Mouse (Mus musculus) embryonic facial prominence, embryonic 12.5 days (tissue): ENCODE measurements around the gene Zfp771. TPM values are rescaled to one million over a fixed set of nuclear protein-coding genes. Genes with fewer than 3 reads are reported as not detected.
A peak's percentile ranks its signal among the peaks of the same experiment; 100 is the strongest.
"Not testable (repeated sequence)": the region's sequence is repeated elsewhere in the genome, so short reads cannot be mapped to it uniquely, and the experiment has no call there.

Source experiments
- ATAC-seq: fragments of 200-750 bp; cut with Nextera tagmentation; 2 replicates; pipeline ENCODE4 v1.8.0; 2017; ENCODE audit not compliant: insufficient number of reproducible peaks, insufficient read depth, low FRiP score, low TSS enrichment
- H3K27ac ChIP-seq: fragments of 300-500 bp; sonication (generic); 2 replicates; pipeline ENCODE4 v1.5.1; 2016; ENCODE audit warnings: mild to moderate bottlenecking
- H3K27me3 ChIP-seq: fragments of 300-500 bp; sonication (generic); 2 replicates; pipeline ENCODE4 v1.6.1; 2016; ENCODE audit warnings: mild to moderate bottlenecking, moderate library complexity
- H3K36me3 ChIP-seq: fragments of 300-500 bp; sonication (generic); 2 replicates; pipeline ENCODE4 v1.6.1; 2016; ENCODE audit warnings: mild to moderate bottlenecking
- H3K4me1 ChIP-seq: fragments of 300-500 bp; sonication (generic); 2 replicates; pipeline ENCODE4 v1.6.1; 2016
- H3K4me2 ChIP-seq: fragments of 300-500 bp; sonication (generic); replicated peaks from 2 replicates; pipeline ENCODE4 v1.6.1; 2016; ENCODE audit warnings: mild to moderate bottlenecking, moderate library complexity
- H3K4me3 ChIP-seq: fragments of 300-500 bp; sonication (generic); 2 replicates; pipeline ENCODE4 v1.5.1; 2016; ENCODE audit warnings: mild to moderate bottlenecking
- H3K9ac ChIP-seq: fragments of 300-500 bp; sonication (generic); 2 replicates; pipeline ENCODE4 v1.6.1; 2016; ENCODE audit warnings: mild to moderate bottlenecking, moderate library complexity
- H3K9me3 ChIP-seq: fragments of 300-500 bp; sonication (generic); 2 replicates; pipeline ENCODE4 v1.6.1; 2016; ENCODE audit warnings: mild to moderate bottlenecking, moderate library complexity
- WGBS: fragments of 180-500 bp; shearing (Covaris S2); methylation state at CpG from one replicate; pipeline ENCODE4 v1.1.7; 2016; 5-methylcytosine and 5-hydroxymethylcytosine counted together
- polyA plus RNA-seq: library from polyadenylated mRNA; unstranded; fragments of >200 nt; fragmentation: Nextera tagmentation; extraction: Ambion mirVana; gene quantifications from 2 replicates; pipeline ENCODE4 v1.2.1, GENCODE M21; 2016

The Zfp771 gene
- polyA plus RNA-seq, 1 experiment from 2014 or later: 82.9 TPM

DNA sequence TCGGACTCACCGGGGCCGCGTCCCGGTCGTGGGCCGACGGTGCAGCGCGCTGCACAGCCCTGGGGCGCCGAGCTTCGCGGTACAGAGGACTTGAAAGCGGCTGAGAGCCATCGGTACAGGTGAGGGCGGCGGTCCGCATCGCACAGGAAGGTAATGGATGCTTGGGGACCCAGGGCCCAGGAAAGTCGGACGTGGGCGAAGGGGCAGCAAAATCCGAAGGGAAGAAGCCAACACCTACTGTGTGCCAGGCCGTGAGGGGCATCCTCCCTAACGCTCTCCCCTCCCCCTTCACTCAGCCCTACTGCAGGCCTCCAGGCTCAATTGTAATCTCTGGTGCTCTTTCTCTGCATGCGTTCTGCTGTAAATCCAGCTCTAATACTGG is 10.7 kb upstream of the Zfp771 start:
- H3K4me1 ChIP-seq: peaks cover 24% of the 10 kb centered on the region
- H3K4me2 ChIP-seq: peak overlapping the region; percentile 72
- H3K27ac ChIP-seq: peak overlapping the region; percentile 98
- H3K36me3 ChIP-seq: peaks cover 61% of the 10 kb centered on the region
- peak overlapping the region; percentile 92 for H3K4me3 ChIP-seq
- H3K27me3 ChIP-seq: no peaks in the 10 kb centered on the region
- H3K9me3 ChIP-seq: no peaks in the 10 kb centered on the region
- peak; percentile 41 for ATAC-seq
- H3K9ac ChIP-seq: peak overlapping the region; percentile 96
- WGBS: under 1% methylated on average over 27 of the region's 27 CpGs

DNA sequence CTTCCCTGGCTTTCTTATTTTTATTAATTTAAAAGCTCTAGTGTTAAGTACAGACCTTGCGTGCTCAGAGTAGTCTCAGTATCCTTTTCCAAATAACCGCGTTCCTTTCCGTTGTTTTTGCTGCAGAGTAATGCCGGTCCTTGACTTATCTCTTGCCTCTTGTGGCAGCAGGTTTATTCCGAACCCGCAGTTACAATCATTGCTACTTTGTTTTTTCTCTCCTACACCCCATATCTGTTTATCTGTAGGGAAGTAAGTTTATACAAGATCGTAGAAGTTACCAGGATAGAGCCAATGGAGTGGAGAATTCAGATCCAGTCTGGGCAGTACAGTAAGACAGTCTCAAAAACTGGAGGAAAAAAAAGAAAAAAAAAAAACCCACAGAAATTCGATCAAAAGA is 10.3 kb upstream of the Zfp771 start:
- H3K36me3 ChIP-seq: peaks cover 65% of the 10 kb centered on the region
- WGBS: 7% methylated on average over 9 of the region's 9 CpGs
- peak overlapping the region; percentile 98; the same call in 1 of the 2 replicates for H3K27ac ChIP-seq

DNA sequence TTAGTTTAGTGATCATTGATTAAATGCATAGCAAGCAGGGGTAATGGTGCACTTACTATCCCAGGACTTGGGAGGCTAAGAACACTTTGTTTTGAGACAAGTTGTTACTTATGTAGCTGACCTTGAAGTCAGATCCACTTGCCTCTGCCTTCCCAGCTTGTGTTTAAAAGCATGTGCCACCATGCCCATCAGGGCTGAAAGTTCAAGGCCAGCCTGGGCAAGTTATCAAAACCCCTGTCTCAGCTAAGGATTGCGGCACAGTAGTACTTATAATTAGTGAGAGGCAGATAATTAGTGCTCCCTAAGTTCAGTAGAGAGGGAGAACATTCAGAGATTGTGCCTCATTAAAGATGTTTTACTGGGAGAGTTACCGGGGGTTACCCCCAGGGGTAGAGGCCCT is 9.3 kb upstream of the Zfp771 start:
- Histone ChIP-seq H3K4me3 (no peak overlapping the region), H3K9me3 (no peaks in the 10 kb centered on the region), H3K4me1 (peaks cover 24% of the 10 kb centered on the region), H3K9ac (no peak overlapping the region), H3K36me3 (peaks cover 62% of the 10 kb centered on the region), H3K27me3 (no peaks in the 10 kb centered on the region), H3K4me2 (peak overlapping the region; percentile 72), H3K27ac (no peak overlapping the region)
- no peak for ATAC-seq
- 96% methylated on average over 2 of the region's 2 CpGs for WGBS

More for the DNA sequence above, 10.3 kb upstream of the Zfp771 start:
- no peak for ATAC-seq
- peaks cover 24% of the 10 kb centered on the region for H3K4me1 ChIP-seq
- no peaks in the 10 kb centered on the region for H3K27me3 ChIP-seq
- H3K9me3 ChIP-seq: no peaks in the 10 kb centered on the region
- peak overlapping the region; percentile 72 for H3K4me2 ChIP-seq
- H3K9ac ChIP-seq: peak overlapping the region; percentile 96
- H3K4me3 ChIP-seq: peak overlapping the region; percentile 92

DNA sequence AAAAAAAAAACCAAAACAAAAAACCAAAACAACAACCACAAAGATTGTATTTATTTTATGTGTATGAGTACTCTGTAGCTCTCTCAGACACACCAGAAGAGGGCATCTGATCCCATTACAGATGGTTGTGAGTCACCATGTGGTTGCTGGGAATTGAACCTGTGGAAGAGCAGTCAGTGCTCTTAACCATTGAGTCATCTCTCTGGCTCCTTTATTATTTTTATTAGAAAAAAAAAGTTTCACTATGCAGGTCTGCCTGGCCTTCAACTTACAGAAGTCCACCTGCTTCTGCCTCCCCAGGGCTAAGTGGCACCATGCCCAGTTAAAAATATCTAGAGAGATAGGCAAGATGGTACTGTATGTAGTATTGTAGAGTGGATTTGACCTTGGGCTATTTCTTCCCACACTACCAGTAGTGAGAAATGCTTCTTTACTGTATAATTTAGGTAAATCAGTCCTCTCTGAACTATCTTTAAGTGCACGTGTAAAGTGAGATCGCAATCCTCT is 660 bp upstream of the Zfp771 start:
- Histone ChIP-seq H3K4me3 (peak overlapping the region; percentile 87), H3K9me3 (no peaks in the 10 kb centered on the region), H3K4me2 (peak overlapping the region; percentile 83), H3K36me3 (peaks cover 29% of the 10 kb centered on the region), H3K9ac (peak overlapping the region; percentile 91), H3K27ac (peak overlapping the region; percentile 94), H3K4me1 (peaks cover 24% of the 10 kb centered on the region), H3K27me3 (no peaks in the 10 kb centered on the region)
- no peak for ATAC-seq
- WGBS: 37% methylated on average over 2 of the region's 2 CpGs

DNA sequence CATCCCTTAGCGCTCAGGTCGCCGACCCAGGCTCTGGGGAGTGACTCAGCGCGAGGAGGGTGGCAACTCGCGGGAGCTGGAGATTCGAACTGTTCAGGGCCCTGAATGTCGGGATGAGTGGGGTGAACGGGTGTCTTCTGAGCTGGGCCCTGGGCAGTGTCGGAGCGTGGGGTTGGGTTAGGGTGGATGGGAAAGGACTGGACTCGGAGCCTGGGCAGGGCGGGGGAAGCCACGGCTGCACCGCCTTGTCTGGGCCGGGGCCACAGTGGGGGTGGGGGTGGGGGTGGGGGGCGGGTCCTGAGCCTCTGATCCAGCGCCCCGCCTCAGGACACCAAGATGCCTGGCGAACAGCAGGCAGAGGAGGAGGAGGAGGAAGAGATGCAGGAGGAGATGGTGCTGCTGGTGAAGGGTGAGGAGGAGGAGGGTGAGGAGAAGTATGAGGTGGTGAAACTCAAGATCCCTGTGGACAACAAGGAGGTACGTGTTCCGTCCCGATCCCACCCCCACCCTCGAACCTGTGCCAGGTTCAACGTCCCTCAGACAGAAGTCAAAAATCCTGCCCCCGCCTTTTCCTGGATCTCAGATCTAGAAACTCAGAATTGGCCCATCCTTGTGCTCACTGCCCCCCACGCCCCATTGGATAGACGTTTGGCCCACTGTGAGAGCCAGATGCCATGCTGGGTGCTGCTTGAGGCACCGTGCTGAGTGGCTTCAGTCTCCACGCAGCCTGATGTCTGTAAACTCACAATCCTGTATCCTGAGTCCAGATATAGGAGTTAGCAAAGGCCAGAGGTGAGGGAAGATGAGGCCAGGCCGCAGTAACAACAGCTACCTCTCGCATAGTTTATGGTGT is 810 bp downstream of the Zfp771 start:
- Histone ChIP-seq H3K4me1 (peaks cover 24% of the 10 kb centered on the region), H3K9me3 (no peaks in the 10 kb centered on the region), H3K4me3 (peak overlapping the region; percentile 87), H3K36me3 (peaks cover 30% of the 10 kb centered on the region), H3K9ac (peak overlapping the region; percentile 91), H3K27me3 (no peaks in the 10 kb centered on the region), H3K27ac (peak overlapping the region; percentile 94), H3K4me2 (peak overlapping the region; percentile 83)
- ATAC-seq: peak; percentile 78
- 9% methylated on average over 33 of the region's 33 CpGs for WGBS

DNA sequence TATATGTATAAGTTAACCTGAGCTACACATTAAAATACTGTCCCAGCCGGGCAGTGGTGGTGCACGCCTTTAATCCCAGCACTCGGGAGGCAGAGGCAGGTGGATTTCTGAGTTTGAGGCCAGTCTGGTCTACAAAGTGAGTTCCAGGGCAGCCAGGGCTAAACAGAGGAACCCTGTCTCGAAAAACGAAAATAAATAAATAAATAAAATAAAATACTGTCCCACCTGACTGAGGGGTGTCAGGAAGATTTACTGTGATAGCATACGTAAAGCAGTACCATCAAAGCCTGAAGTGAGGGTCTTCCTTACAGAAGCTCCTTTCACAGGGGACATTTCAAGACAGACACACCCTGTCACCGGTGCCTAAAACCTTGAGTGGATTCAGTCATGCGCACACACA is 6.4 kb downstream of the Zfp771 start:
- 93% methylated on average over 8 of the region's 8 CpGs for WGBS
- H3K9ac ChIP-seq, H3K27ac ChIP-seq, H3K4me3 ChIP-seq, H3K9me3 ChIP-seq, H3K4me2 ChIP-seq, H3K27me3 ChIP-seq, ATAC-seq: not testable (repeated sequence)
- peaks cover 17% of the 10 kb centered on the region for H3K4me1 ChIP-seq
- H3K36me3 ChIP-seq: peaks cover 36% of the 10 kb centered on the region

DNA sequence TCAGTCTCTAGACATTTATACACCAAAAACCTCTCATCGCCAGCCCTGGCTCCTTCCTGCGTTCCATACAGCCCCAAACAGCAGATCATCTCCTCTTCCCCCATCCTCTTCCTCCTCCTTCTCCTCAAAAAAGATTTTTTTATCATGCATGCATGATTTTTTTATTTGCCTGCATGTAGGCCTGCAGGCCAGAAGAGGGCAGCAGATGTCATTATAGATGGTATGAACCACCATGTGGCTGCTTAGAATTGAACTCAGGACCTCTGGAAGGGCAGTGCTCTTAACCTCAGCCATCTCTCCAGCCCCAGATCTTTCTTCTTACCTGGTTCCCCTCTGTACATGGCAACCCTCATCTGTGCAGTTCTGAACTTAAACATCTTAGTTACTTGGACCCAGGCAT is 8.3 kb downstream of the Zfp771 start:
- WGBS: 89% methylated on average over 2 of the region's 2 CpGs
- H3K4me1 ChIP-seq: peaks cover 5% of the 10 kb centered on the region; the same call in 1 of the 2 replicates

DNA sequence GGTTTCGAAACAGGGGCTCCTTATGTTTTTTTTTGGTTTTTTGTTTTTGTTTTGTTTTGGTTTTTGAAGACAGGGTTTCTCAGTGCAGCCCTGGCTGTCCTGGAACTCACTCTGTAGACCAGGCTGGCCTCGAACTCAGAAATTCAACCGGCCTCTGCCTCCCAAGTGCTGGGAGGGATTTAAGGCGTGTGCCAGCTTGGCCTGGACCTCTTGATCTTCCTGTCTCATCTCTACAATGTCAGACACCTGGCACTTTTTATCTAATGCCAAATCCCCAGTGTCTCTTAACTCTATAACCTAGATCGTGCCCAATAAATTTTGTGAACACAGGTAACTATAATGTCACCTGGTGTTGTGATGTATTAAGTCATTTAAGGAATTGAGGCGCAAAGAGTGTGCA is 9.3 kb downstream of the Zfp771 start:
- Histone ChIP-seq H3K4me2 (peak overlapping the region; percentile 80), H3K4me1 (peaks cover 5% of the 10 kb centered on the region; the same call in 1 of the 2 replicates), H3K27ac (peak overlapping the region; percentile 90), H3K36me3 (peaks cover 29% of the 10 kb centered on the region), H3K9ac (peak overlapping the region; percentile 70), H3K4me3 (peak overlapping the region; percentile 55), H3K9me3 (no peaks in the 10 kb centered on the region), H3K27me3 (no peaks in the 10 kb centered on the region)
- 79% methylated on average over 6 of the region's 6 CpGs for WGBS
- ATAC-seq: no peak

More for the DNA sequence above, 8.3 kb downstream of the Zfp771 start:
- Histone ChIP-seq H3K4me3 (no peak overlapping the region), H3K27ac (no peak overlapping the region), H3K27me3 (no peaks in the 10 kb centered on the region), H3K36me3 (peaks cover 31% of the 10 kb centered on the region), H3K4me2 (no peak overlapping the region), H3K9me3 (no peaks in the 10 kb centered on the region), H3K9ac (no peak overlapping the region)
- no peak for ATAC-seq

DNA sequence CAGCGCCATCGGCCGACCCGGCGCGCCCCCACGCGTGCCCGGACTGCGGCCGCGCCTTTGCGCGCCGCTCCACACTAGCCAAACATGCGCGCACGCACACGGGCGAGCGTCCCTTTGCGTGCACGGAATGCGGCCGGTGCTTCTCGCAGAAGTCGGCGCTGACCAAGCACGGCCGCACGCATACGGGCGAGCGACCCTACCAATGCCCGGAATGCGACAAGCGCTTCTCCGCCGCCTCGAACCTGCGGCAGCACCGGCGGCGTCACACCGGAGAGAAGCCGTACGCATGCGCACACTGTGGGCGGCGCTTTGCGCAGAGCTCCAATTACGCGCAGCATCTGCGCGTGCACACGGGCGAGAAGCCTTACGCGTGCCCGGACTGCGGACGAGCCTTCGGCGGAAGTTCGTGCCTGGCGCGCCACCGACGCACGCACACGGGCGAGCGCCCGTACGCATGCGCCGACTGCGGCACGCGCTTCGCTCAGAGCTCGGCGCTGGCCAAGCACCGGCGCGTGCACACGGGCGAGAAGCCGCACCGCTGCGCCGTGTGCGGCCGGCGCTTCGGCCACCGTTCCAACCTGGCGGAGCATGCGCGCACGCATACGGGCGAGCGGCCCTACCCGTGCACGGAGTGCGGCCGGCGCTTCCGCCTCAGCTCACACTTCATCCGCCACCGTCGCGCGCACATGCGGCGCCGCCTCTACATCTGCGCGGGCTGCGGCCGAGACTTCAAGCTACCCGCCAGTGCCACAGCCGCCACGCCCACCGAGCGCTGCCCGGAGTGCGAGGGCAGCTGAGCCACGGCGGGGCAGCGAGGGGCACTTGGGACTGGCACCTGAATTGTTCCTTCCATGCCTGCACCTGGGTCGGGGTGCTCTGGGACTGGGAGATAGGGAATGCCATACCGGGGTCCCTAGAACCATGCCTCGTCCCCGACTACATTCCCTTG is 10.0 kb downstream of the Zfp771 start:
- Histone ChIP-seq H3K36me3 (peaks cover 25% of the 10 kb centered on the region), H3K4me2 (peak overlapping the region; percentile 80)
- WGBS: under 1% methylated on average over 135 of the region's 136 CpGs

DNA sequence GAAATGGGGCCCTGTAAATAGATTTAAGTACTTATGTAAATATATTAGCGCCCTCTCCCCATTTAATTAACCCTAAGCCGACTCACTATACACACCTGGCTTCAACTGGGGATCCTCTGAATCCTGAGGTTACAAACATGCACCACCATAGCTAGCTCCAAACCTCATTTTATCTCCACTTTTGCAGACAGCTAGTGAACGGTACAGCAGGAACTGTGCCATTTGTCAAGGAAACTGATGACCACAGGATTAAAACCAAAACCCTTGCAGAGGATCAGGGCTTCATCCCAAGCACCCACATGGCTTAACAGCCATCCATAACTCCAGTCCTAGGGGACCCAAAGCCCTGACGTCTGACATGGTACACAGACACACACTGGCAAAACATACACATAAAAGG is 10.9 kb downstream of the Zfp771 start:
- peaks cover 16% of the 10 kb centered on the region for H3K36me3 ChIP-seq

More for the DNA sequence above, 10.0 kb downstream of the Zfp771 start:
- Histone ChIP-seq H3K9me3 (no peaks in the 10 kb centered on the region), H3K4me3 (peak overlapping the region; percentile 55), H3K27ac (peak overlapping the region; percentile 90), H3K4me1 (peaks cover 5% of the 10 kb centered on the region; the same call in 1 of the 2 replicates), H3K27me3 (no peaks in the 10 kb centered on the region), H3K9ac (peak overlapping the region; percentile 70)
- ATAC-seq: peak; percentile 97

DNA sequence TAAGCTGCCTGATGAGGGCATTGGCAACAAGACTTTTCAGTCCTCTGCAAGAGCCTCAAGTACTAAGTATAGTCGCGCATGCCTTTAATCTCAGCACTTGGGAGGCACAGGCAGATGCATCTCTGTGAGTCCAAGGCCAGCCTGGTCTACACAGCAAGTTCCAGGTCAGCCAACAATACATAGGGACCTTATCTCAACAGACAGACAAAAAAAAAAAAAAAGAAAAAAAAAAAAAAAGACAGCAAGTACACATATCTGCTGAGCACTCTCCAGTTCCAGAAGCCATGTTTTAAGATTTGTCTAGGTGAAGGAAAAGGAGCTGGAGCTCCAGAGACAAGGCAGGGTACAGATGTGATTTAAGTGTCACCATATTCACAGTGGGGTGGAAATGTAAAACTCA is 11.9 kb downstream of the Zfp771 start:
- H3K4me3 ChIP-seq: no peak overlapping the region
- H3K36me3 ChIP-seq: peaks cover 14% of the 10 kb centered on the region; the same call in 1 of the 2 replicates
- H3K27me3 ChIP-seq: no peaks in the 10 kb centered on the region
- H3K27ac ChIP-seq: no peak overlapping the region
- ATAC-seq: no peak
- H3K9me3 ChIP-seq: no peaks in the 10 kb centered on the region
- no peak overlapping the region for H3K9ac ChIP-seq
- 86% methylated on average over 2 of the region's 2 CpGs for WGBS
- peaks cover 10% of the 10 kb centered on the region; the same call in 1 of the 2 replicates for H3K4me1 ChIP-seq
- H3K4me2 ChIP-seq: no peak overlapping the region

More for the DNA sequence above, 10.9 kb downstream of the Zfp771 start:
- peak overlapping the region; percentile 70 for H3K9ac ChIP-seq
- ATAC-seq: no peak
- peak overlapping the region; percentile 80 for H3K4me2 ChIP-seq
- peaks cover 10% of the 10 kb centered on the region; the same call in 1 of the 2 replicates for H3K4me1 ChIP-seq
- H3K9me3 ChIP-seq: no peaks in the 10 kb centered on the region
- 0 out of 2 replicates have a peak overlapping the region, but pooled peaks have one; percentile 90 for H3K27ac ChIP-seq
- peak overlapping the region; percentile 55 for H3K4me3 ChIP-seq
- H3K27me3 ChIP-seq: no peaks in the 10 kb centered on the region
- WGBS: 30% methylated on average over 4 of the region's 4 CpGs
